Mouse (Mus musculus) liver, adult 2 months (tissue): ENCODE results near the gene Cnot3. TPM values are rescaled to one million over a fixed set of nuclear protein-coding genes. Genes with fewer than 3 reads are reported as not detected.
"Not testable (repeated sequence)": the region's sequence is repeated elsewhere in the genome, so short reads cannot be mapped to it uniquely, and the experiment has no call there.

Experiments
- DNase-seq: peaks from one replicate; pipeline ENCODE4 v3.0.0-alpha.2; 2011; ENCODE audit warnings: low read depth, low spot score; ENCODE audit errors: extremely low read depth
- H3K27ac ChIP-seq: fragments of 200-500 bp; replicated peaks from 2 replicates; pipeline ENCODE4 v1.5.1; 2012; ENCODE audit warnings: low read depth, mild to moderate bottlenecking, control low read depth, inconsistent platforms, low read length; ENCODE audit not compliant: insufficient read depth
- H3K27me3 ChIP-seq: fragments of 200-500 bp; 2 replicates; pipeline ENCODE4 v1.6.1; 2012; ENCODE audit warnings: mild to moderate bottlenecking, moderate library complexity, low read length, inconsistent platforms; ENCODE audit not compliant: control insufficient read depth, insufficient read depth
- H3K36me3 ChIP-seq: fragments of 200-500 bp; 2 replicates; pipeline ENCODE4 v1.6.1; 2012; ENCODE audit warnings: low read length, inconsistent platforms; ENCODE audit not compliant: control insufficient read depth, insufficient read depth
- H3K4me1 ChIP-seq: fragments of 200-500 bp; 2 replicates; pipeline ENCODE4 v1.6.1; 2011; ENCODE audit warnings: low read length; ENCODE audit not compliant: control insufficient read depth, insufficient read depth
- H3K4me3 ChIP-seq: fragments of 200-500 bp; 2 replicates; pipeline ENCODE4 v1.5.1; 2011; ENCODE audit warnings: low read depth, mild to moderate bottlenecking, control low read depth, low read length, moderate library complexity; ENCODE audit not compliant: insufficient read depth
- H3K79me2 ChIP-seq: fragments of 200-500 bp; 2 replicates; pipeline ENCODE4 v1.6.1; 2012; ENCODE audit warnings: inconsistent platforms, mild to moderate bottlenecking, low read length, moderate library complexity; ENCODE audit not compliant: control insufficient read depth, insufficient read depth
- H3K9ac ChIP-seq: fragments of 200-500 bp; 2 replicates; pipeline ENCODE4 v1.6.1; 2012; ENCODE audit warnings: low read depth, mild to moderate bottlenecking, control low read depth, inconsistent platforms, low read length
- CTCF ChIP-seq: fragments of 200-500 bp; IDR thresholded peaks from 2 replicates; pipeline ENCODE4 v1.5.1; 2011; ENCODE audit warnings: low read depth, low read length, control low read depth
- POLR2A ChIP-seq: fragments of 200-500 bp; IDR thresholded peaks from 2 replicates; pipeline ENCODE4 v1.6.1; 2011; ENCODE audit warnings: low read length, control low read depth; ENCODE audit not compliant: insufficient read depth; ENCODE audit errors: extremely low read depth
- WGBS: fragments of 180-500 bp; shearing (Covaris S2); methylation state at CpG from one replicate; pipeline ENCODE4 v1.1.7; 2018; 5-methylcytosine and 5-hydroxymethylcytosine counted together
- polyA plus RNA-seq: library from polyadenylated mRNA; depleted of rRNA; stranded (reverse); fragments of >200 nt; gene quantifications from 2 replicates; pipeline ENCODE4 v1.2.3, GENCODE M21; 2012
- total RNA-seq: library from RNA; depleted of rRNA; stranded (reverse); fragments of >200 nt; gene quantifications from 2 replicates; pipeline ENCODE4 v1.2.3, GENCODE M21; 2014

Cnot3 gene
- total and polyA plus RNA-seq, 2 experiments, result 4.2 to 29.3 TPM

DNA sequence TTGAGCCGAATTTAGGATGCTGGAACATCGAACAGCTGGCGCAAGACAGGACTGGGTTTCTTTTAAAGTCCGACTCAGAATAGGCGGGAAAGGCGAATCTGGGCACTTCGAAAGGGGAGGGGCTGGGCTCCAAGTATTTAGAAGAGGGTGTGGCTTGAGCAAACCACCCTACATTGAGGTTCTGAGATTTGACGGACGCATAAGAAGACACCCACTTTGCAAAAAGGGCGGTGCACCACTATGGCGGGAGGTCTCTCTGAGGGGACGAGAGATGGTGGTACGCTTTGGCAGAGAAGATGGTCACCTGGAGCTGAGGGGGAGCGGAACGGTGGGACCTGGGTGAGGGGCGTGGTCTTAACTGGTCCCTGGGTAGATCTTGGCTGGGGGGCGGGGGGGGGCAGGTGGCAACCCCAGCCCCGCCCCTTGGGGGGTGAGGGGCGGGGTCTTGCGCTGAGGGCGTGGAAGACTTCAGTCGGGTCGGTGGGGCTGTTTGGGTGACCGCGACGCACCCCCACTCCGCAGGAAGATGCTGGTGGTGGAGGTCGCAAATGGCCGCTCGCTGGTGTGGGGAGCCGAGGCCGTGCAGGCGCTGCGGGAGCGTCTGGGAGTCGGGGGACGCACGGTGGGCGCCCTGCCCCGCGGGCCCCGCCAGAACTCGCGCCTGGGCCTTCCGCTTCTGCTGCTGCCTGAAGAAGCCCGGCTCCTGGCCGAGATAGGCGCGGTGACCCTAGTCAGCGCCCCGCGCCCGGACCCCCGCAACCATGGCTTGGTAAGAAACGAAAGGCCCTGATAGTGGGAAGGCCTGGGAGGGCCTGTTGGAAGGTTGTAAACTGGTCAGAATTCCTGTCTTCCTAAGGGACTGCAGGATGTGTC, 49.2 kb downstream of the Cnot3 start:
- 2% methylated on average over 54 of the region's 55 CpGs for WGBS

DNA sequence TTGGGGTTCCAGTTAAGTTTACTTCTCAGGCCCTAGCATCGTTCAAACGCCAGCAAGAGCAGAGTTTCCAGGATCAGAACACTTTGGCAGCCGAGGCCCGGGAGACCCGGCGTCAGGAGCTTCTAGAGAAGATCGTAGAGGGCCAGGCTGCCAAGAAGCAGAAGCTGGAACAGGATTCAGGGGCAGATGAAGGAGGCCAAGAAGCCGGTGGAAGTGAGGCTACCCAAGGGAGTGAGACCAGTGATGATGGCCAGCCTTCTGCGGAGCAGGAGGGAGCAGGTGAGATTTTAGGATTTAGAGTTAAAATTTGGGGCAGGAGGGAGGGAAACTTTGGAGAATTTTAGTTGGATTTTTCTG, 49.9 kb downstream of the Cnot3 start:
- H3K27ac ChIP-seq, result peak overlapping the region; percentile 32; the same call in 1 of the 2 replicates
- 10% methylated on average over 9 of the region's 9 CpGs for WGBS
- H3K4me1 ChIP-seq, DNase-seq, H3K27me3 ChIP-seq, H3K79me2 ChIP-seq: not testable (repeated sequence)
- peak overlapping the region; percentile 81 for H3K9ac ChIP-seq
- peak overlapping the region; percentile 93 for H3K4me3 ChIP-seq
- H3K36me3 ChIP-seq, result peaks cover 13% of the 10 kb centered on the region; the same call in 1 of the 2 replicates

More for the DNA sequence above, 49.2 kb downstream of the Cnot3 start:
- peaks cover 13% of the 10 kb centered on the region; the same call in 1 of the 2 replicates for H3K36me3 ChIP-seq
- peaks cover 7% of the 10 kb centered on the region; the same call in 1 of the 2 replicates for H3K4me1 ChIP-seq
- peaks cover 5% of the 10 kb centered on the region; the same call in 1 of the 2 replicates for H3K79me2 ChIP-seq
- peak overlapping the region; percentile 74 for H3K27ac ChIP-seq
- H3K4me3 ChIP-seq, result peak overlapping the region; percentile 93
- no peaks in the 10 kb centered on the region for H3K27me3 ChIP-seq
- TF ChIP-seq POLR2A, result no peak
- no peak for TF ChIP-seq CTCF
- peak; percentile 90 for DNase-seq
- H3K9ac ChIP-seq, result peak overlapping the region; percentile 81

DNA sequence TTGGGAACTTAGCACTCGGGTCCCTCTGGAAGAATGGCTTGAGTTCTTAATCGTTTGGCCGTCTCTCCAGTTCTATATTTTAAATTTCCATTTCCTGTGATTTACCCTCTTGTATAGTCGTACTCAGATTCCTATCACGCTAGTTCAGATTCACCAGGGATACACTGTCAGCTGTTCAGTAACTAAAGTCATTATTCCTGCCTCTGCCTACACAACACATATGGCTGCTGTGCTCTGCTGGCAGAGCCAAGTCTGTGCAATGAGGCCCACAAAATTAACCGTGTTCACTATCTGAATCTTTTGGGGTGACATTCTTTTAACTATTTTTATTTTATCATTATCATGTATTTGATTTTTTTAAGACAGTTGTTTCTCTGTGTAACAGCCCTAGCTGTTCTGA, 53.4 kb downstream of the Cnot3 start:
- TF ChIP-seq CTCF, result no peak
- no peak for TF ChIP-seq POLR2A
- Histone ChIP-seq H3K27me3 (no peaks in the 10 kb centered on the region), H3K9ac (no peak overlapping the region), H3K79me2 (no peaks in the 10 kb centered on the region), H3K36me3 (peaks cover 14% of the 10 kb centered on the region; the same call in 1 of the 2 replicates), H3K4me3 (no peak overlapping the region), H3K27ac (no peak overlapping the region), H3K4me1 (no peaks in the 10 kb centered on the region)
- no peak for DNase-seq
- 96% methylated on average over 6 of the region's 6 CpGs for WGBS

DNA sequence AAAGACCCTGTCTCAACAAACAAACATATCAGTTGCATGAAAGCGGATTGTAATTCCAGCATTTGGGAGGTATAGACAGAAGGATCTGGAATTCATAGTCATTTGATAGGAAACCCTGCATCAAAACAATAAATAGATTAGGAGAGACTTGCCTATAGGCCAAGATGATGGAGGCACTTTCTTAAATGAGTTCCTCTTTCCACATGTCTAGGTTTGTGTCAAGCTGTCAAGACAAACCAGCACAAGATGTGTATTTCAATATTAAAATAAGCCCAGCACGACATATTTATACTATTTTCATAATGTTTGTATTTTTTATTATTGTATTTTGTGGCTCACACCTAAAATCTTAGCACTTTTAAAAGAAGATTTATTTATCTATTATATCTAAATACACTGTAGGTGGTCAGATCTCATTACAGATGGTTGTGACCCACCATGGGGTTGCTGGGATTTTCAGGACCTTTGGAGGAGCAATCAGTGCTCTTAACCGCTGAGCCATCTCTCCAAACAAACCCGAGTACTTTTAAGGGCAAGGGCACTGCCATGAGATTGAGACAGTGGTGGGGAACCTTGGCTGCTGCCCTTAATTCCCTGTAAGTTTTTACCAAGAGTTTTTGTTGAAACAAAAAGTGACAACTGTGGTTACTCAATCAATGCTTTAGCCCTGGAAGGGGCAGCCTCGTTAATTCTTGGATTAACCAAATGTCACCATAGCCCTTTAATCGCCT, 58.2 kb downstream of the Cnot3 start:
- TF ChIP-seq POLR2A, result no peak
- TF ChIP-seq CTCF, result no peak
- H3K4me1 ChIP-seq, result peaks cover 2% of the 10 kb centered on the region; the same call in 1 of the 2 replicates
- no peaks in the 10 kb centered on the region for H3K27me3 ChIP-seq
- H3K9ac ChIP-seq, result no peak overlapping the region
- no peaks in the 10 kb centered on the region; the same call in 1 of the 2 replicates for H3K79me2 ChIP-seq
- H3K36me3 ChIP-seq, result peaks cover 29% of the 10 kb centered on the region
- H3K4me3 ChIP-seq, result peak overlapping the region; percentile 6
- DNase-seq, result no peak
- H3K27ac ChIP-seq, result peak overlapping the region; percentile 29
- WGBS, result 19% methylated on average over 6 of the region's 6 CpGs

DNA sequence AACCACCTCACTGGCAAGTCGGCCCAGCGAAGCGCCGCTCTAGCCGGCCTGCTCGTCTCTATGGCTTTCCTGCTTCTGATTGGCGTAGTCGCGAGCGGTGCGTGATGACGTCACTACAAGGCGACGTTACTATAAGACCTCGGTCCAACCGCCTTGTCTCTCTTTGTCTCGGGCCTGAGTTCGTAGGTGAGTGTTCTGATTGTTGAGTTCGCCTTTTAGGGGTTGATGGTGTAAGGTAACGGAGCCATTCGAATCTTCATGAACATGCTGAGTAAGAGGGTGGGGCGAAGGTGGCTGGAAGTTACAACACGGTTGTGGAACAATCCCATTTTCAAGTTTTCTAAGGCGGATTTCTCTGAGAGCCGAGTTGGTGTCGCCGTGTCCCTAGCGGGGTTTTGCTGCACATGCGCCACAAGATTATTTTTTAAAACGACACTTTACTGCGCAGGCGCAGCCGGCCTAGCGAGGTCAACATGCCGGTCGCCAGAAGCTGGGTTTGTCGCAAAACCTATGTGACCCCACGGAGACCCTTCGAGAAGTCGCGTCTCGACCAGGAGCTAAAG, 58.9 kb downstream of the Cnot3 start, which contains the start of gene Rps9:
TSS of gene Rps9 (plus strand) at position 115 of the 563 bp plus-strand sequence.
- DNase-seq, result peak; percentile 93
- H3K27ac ChIP-seq, result peak within 1 kb of the TSS; percentile 68
- peak within 1 kb of the TSS; percentile 62 for H3K4me3 ChIP-seq
- under 1% methylated on average over 42 of the region's 42 CpGs for WGBS
- H3K9ac ChIP-seq, result peak within 1 kb of the TSS; percentile 75
- no peaks in the 10 kb centered on the region; the same call in 1 of the 2 replicates for H3K79me2 ChIP-seq
- no peaks in the 10 kb centered on the region for H3K27me3 ChIP-seq
- TF ChIP-seq POLR2A, result peak; percentile 78; the same call in 1 of the 2 replicates
- peak; percentile 31 for TF ChIP-seq CTCF
- H3K36me3 ChIP-seq, result peaks cover 25% of the 10 kb centered on the region
- H3K4me1 ChIP-seq, result peaks cover 2% of the 10 kb centered on the region; the same call in 1 of the 2 replicates
